In genomic region chr4:94544321-94544720, GRCm38 (mm10) we compare ENCODE assay signal across 26 mouse cellular contexts. TPM values are rescaled to one million over a fixed set of nuclear protein-coding genes. Genes with fewer than 3 reads are reported as not detected.
A peak's percentile ranks its signal among the peaks of the same experiment; 100 is the strongest.
DNase-seq lines count a peak whose midpoint lies in the region; ATAC-seq lines count a peak whose summit lies in the region.
"Had no signal": no experiment of that assay in that cellular context is flagged by ENCODE, and none has a peak within 500 bp of the region (broad histone marks: within the 10 kb centered on the region; RNA-seq: fewer than 3 reads in every experiment).

No protein-coding gene starts in this region.

- 0 out of 2 replicates have a peak, but pooled peaks have one; percentile 13 for ATAC-seq in frontal cortex, adult (ENCODE audit: low TSS enrichment)
- ATAC-seq in neural tube, embryonic 13.5 days (ENCODE audit: low read depth) = 0 out of 2 replicates have a peak, but pooled peaks have one; percentile 27
- ATAC-seq: forebrain, embryonic 13.5 days; forebrain, embryonic 15.5 days; forebrain, postnatal 0 days; Patski had no signal

- no peak overlapping the region for H3K4me2 ChIP-seq in neural tube, embryonic 13.5 days
- H3K4me2 ChIP-seq: embryonic facial prominence, embryonic 13.5 days; forebrain, embryonic 13.5 days; forebrain, embryonic 15.5 days had no signal

- H3K9me3 ChIP-seq in neural tube, embryonic 13.5 days = no peaks in the 10 kb centered on the region
- H3K9me3 ChIP-seq: embryonic facial prominence, embryonic 13.5 days; forebrain, embryonic 13.5 days; forebrain, embryonic 15.5 days had no signal

- intact Hi-C loops in heart, postnatal 25 days (cut with DNase I) = no loop called here

- DNase-seq in frontal cortex, postnatal 25 days (ENCODE audit: low spot score in 2 of 2) = no peak
- no peak for DNase-seq in neural tube, embryonic 10.5 days (ENCODE audit: extremely low spot score, low spot score)
- DNase-seq in brain, adult 2 months (ENCODE audit: low read depth, low spot score) = peak; percentile 61
- DNase-seq in thymus, postnatal 14 days = no peak
- DNase-seq in heart, postnatal 25 days (ENCODE audit: low spot score) = no peak
- DNase-seq: adrenal gland, adult 2 months; adrenal gland, postnatal 10 days; adrenal gland, postnatal 25 days; cerebellum, adult 11-12 months; cerebellum, adult 2 months; cerebellum, adult 9-10 months; cerebellum, postnatal 10 days; cerebellum, postnatal 25 days; forebrain, postnatal 0 days had no signal

- H3K4me3 ChIP-seq in neural tube, embryonic 13.5 days = no peak overlapping the region
- H3K4me3 ChIP-seq: embryonic facial prominence, embryonic 13.5 days; forebrain, embryonic 13.5 days; forebrain, embryonic 15.5 days had no signal

- peaks cover 43% of the 10 kb centered on the region for H3K36me3 ChIP-seq in neural tube, embryonic 13.5 days

- 0 out of 2 replicates have a peak overlapping the region, but pooled peaks have one; percentile 9 for H3K27ac ChIP-seq in neural tube, embryonic 13.5 days (replicated peaks)
- H3K27ac ChIP-seq: embryonic facial prominence, embryonic 13.5 days; forebrain, embryonic 13.5 days; forebrain, embryonic 15.5 days had no signal

- no peaks in the 10 kb centered on the region for H3K27me3 ChIP-seq in neural tube, embryonic 13.5 days
- H3K27me3 ChIP-seq: embryonic facial prominence, embryonic 13.5 days; forebrain, embryonic 13.5 days; forebrain, embryonic 15.5 days; Patski had no signal

- 37% methylated on average over 7 of the region's 7 CpGs for WGBS in neural tube, embryonic 13.5 days

- H3K9ac ChIP-seq in neural tube, embryonic 13.5 days = no peak overlapping the region
- H3K9ac ChIP-seq: embryonic facial prominence, embryonic 13.5 days; forebrain, embryonic 13.5 days; forebrain, embryonic 15.5 days; forebrain, postnatal 0 days had no signal

- no peaks in the 10 kb centered on the region for H3K4me1 ChIP-seq in neural tube, embryonic 13.5 days (replicated peaks)
- H3K4me1 ChIP-seq: embryonic facial prominence, embryonic 13.5 days; forebrain, embryonic 13.5 days; forebrain, embryonic 15.5 days had no signal

RNA-seq across cellular contexts. Expression of gene Gm10306, which starts 12.0 kb away (rescaled TPM):
- 0.49 TPM in 1 of 2 replicates, not detected in the other for polyA plus RNA-seq in neural tube, embryonic 13.5 days (2015; fragmentation: Nextera tagmentation; extraction: Ambion mirVana)
- not detected for total RNA-seq in heart, postnatal 25 days (2021)
- total RNA-seq: adrenal gland, adult 2 months; adrenal gland, postnatal 10 days; adrenal gland, postnatal 25 days; adrenal gland, postnatal 4 days; ES-E14; forebrain, postnatal 0 days had no signal
- polyA plus RNA-seq: adrenal gland, adult 2 months; C2C12; cerebellum, adult 2 months; cortical plate, adult 2 months; embryonic facial prominence, embryonic 11.5 days; embryonic facial prominence, embryonic 13.5 days; forebrain, embryonic 11.5 days; forebrain, embryonic 15.5 days had no signal

RNA-seq across cellular contexts. Expression of gene Caap1, which starts 12.3 kb away (rescaled TPM):
- 21.6 and 26.0 TPM in 2 replicates for polyA plus RNA-seq in neural tube, embryonic 13.5 days (2015; fragmentation: Nextera tagmentation; extraction: Ambion mirVana)
- 1 to 10 TPM; 3.9 to 4.5 TPM for total RNA-seq in heart, postnatal 25 days (2021)

RNA-seq across cellular contexts. Expression of gene Plaa, which starts 58.7 kb away (rescaled TPM):
- 76.6 and 76.9 TPM in 2 replicates for polyA plus RNA-seq in neural tube, embryonic 13.5 days (2015; fragmentation: Nextera tagmentation; extraction: Ambion mirVana)
- 10 to 100 TPM; 41.8 to 45.6 TPM for total RNA-seq in heart, postnatal 25 days (2021)
